13 mouse cellular contexts compared by ENCODE assay signal in genomic region chr2:6713529-6713928, GRCm38 (mm10).
"Had no signal": no experiment of that assay in that cellular context is flagged by ENCODE, and none has a peak within 500 bp of the region (broad histone marks: within the 10 kb centered on the region; RNA-seq: fewer than 3 reads in every experiment).

No protein-coding gene starts in this region.

- ATAC-seq: intestine, embryonic 16.5 days; liver, embryonic 12.5 days; midbrain, embryonic 13.5 days had no signal

- DNase-seq: kidney, adult 2 months; kidney, postnatal 25 days; right cerebral cortex, postnatal 4 days; spleen, adult 18-20 months; thymus, adult 2 months; thymus, postnatal 25 days had no signal

- H3K27me3 ChIP-seq: liver, embryonic 12.5 days; lung, embryonic 15.5 days; midbrain, embryonic 13.5 days; neural tube, embryonic 12.5 days had no signal

- H3K4me2 ChIP-seq: liver, embryonic 12.5 days; lung, embryonic 15.5 days; midbrain, embryonic 13.5 days; neural tube, embryonic 12.5 days had no signal

- H3K27ac ChIP-seq: left cerebral cortex, adult 2 months; limb, embryonic 10.5 days; liver, embryonic 12.5 days; lung, embryonic 15.5 days; midbrain, embryonic 13.5 days; neural tube, embryonic 12.5 days had no signal

- H3K9ac ChIP-seq: liver, embryonic 12.5 days; lung, embryonic 15.5 days; midbrain, embryonic 13.5 days; neural tube, embryonic 12.5 days had no signal

- H3K36me3 ChIP-seq: limb, embryonic 10.5 days; liver, embryonic 12.5 days; lung, embryonic 15.5 days; midbrain, embryonic 13.5 days; neural tube, embryonic 12.5 days had no signal

- H3K4me1 ChIP-seq: limb, embryonic 10.5 days; liver, embryonic 12.5 days; lung, embryonic 15.5 days; neural tube, embryonic 12.5 days had no signal

- H3K9me3 ChIP-seq: limb, embryonic 10.5 days; liver, embryonic 12.5 days; lung, embryonic 15.5 days; midbrain, embryonic 13.5 days; neural tube, embryonic 12.5 days had no signal

- H3K4me3 ChIP-seq: left cerebral cortex, adult 2 months; limb, embryonic 10.5 days; liver, embryonic 12.5 days; lung, embryonic 15.5 days; midbrain, embryonic 13.5 days; neural tube, embryonic 12.5 days had no signal
